Mouse (Mus musculus) right cerebral cortex, postnatal 25 days (tissue): ENCODE data around the gene Gm28961.
"Not testable (repeated sequence)": the region's sequence is repeated elsewhere in the genome, so short reads cannot be mapped to it uniquely, and the experiment has no call there.

Experiments
- DNase-seq: peaks from one replicate; pipeline ENCODE4 v3.0.0; 2022

Gm28961 gene

GRCm38 (mm10) chrY:57705397-57705796 is at the start of gene Gm28961:
TSS of gene Gm28961 (plus strand) at chrY:57705697.
- not testable (repeated sequence) for DNase-seq
